Mouse (Mus musculus) left cerebral cortex, adult 2 months (tissue): ENCODE data around the gene Alox5ap. TPM values are rescaled to one million over a fixed set of nuclear protein-coding genes. Genes with fewer than 3 reads are reported as not detected.

Source experiments
- DNase-seq, 2 experiments: peaks; one replicate each; pipeline ENCODE4 v3.0.0; 2021 to 2022; ENCODE audit warnings: low spot score in 2 of 2, mixed read lengths in 1 of 2; ENCODE audit errors: extremely low spot score in 1 of 2
- H3K27ac ChIP-seq: fragments of 200-600 bp; 2 replicates; pipeline ENCODE4 v1.8.1; 2022
- H3K4me3 ChIP-seq: fragments of 200-600 bp; 2 replicates; pipeline ENCODE4 v1.8.1; 2022
- CTCF ChIP-seq: fragments of 200-600 bp; IDR thresholded peaks from 2 replicates; pipeline ENCODE4 v1.8.1; 2022; ENCODE audit warnings: antibody characterized with exemption, mild to moderate bottlenecking, moderate library complexity
- intact Hi-C: fragments of 180-260 bp; cut with DNase I; formaldehyde crosslinking; loops from one replicate; pipeline ENCODE4 v1.15.1; 2025
- microRNA-seq, 2 experiments: library from miRNA; unstranded; fragments of <30 nt; microRNA quantifications; one replicate each; pipeline ENCODE4 v1.2.0; 2021
- total RNA-seq, 2 experiments: library from RNA; stranded (reverse); gene quantifications; 2 replicates each; pipeline ENCODE4 v1.2.3; 2021

Alox5ap gene
- total RNA-seq, 2 experiments from 2014 or later: 10.0 to 12.2 TPM

GRCm38 (mm10) chr5:149337148-149337547 is 72.6 kb downstream of the Alox5ap start:
- TF ChIP-seq CTCF: no peak
- Histone ChIP-seq H3K27ac (peak overlapping the region; percentile 91), H3K4me3 (peak overlapping the region; percentile 30)
- no peak for DNase-seq
- intact Hi-C loops: loop anchor here (2.0 to 5.0 kb wide), 4 partner anchors 110 to 525 kb away; no protein-coding TSS in a partner anchor

Small RNA genes lying within 50 kb of the gene (microRNA-seq; reads per million reads assigned to microRNA genes)
- gene Gm24105: 0 to 0.24 reads per million in 2 experiments

Other genes with a start within 250 kb of the Alox5ap start
- 10 to 100 TPM; 40.6 to 44.1 TPM for gene Uspl1, start 80.4 kb upstream of the Alox5ap start, total RNA-seq
- gene Hmgb1, start 80.3 kb upstream of the Alox5ap start, total RNA-seq: 100 to 1,000 TPM; 125 to 128 TPM
- gene Medag, start 147.0 kb downstream of the Alox5ap start, total RNA-seq: 10 to 100 TPM; 17.1 to 19.1 TPM
- gene Tex26, start 174.9 kb downstream of the Alox5ap start, total RNA-seq: under 1 TPM in 1 of 2 experiments, not detected in 1; 0.77 TPM